Mouse (Mus musculus) common myeloid progenitor, adult 5-6 weeks (primary cell): ENCODE results near the gene Uba52. TPM values are rescaled to one million over a fixed set of nuclear protein-coding genes. Genes with fewer than 3 reads are reported as not detected.

Experiments
- ATAC-seq: replicated peaks from 2 replicates; pipeline ENCODE4 v1.8.0; 2016; ENCODE audit warnings: low read depth, mild to moderate bottlenecking, moderate TSS enrichment, inconsistent platforms; ENCODE audit not compliant: poor library complexity, severe bottlenecking
- total RNA-seq: library from RNA; stranded (forward); fragments of 200-1000, 187-1606 nt; gene quantifications from 2 replicates; pipeline ENCODE4 v1.2.3, GENCODE M21; 2017

The Uba52 gene
- total RNA-seq, 1 experiment from 2014 or later = 3,128 TPM

DNA sequence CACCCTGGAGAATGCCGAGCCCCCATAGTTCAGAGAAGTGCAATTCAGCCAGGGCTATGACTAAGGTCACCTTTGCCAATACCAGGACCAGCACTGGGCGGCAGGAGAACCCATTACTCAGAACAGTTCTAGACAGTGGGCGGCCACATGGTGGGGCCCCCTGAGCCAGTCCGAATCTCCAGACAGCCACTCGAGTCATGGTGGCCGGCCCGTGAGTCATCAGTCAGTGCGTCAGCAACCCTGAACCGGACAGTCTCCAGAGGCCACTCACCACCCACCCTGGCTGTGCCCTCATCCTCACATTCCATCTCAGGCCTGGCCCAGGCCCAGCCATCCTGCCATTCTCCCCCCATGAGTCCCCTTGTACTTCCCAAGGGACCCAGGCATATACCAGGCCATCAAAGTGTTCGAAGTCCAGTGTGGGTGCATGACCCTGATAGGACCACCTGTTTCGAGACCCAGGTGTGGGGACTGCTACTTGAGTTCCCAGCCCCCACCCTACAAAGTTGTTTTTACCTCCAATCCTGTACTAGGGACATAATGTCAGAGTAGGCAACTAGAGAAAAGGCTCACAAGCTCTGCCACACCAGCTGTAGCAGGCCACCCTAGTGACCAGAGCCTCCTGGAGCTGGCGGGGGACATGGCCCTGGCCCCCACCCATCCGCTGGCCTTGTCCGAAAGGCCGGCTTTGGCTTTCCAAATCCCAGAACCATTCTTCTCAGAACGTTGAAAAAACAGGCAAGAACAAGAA, 48.7 kb downstream of the Uba52 start:
- no peak for ATAC-seq

DNA sequence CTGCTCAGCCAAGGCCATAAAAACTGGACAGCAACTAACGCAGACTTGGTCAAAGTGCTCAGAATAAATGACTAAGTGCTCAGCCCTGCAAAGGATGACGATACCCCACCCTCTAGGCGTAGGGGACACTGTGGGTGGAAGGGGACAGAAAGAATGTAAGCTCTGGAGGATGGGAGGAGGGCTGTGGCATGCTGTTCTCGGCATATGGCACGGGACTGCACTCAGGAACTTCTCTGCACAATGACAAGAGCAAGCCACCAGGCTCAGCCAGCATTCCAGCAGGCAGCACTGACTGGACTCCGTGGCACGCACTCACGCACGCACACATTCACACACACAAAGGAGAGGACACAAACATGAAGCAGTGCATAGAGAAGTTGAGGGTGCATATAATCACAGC, 50.0 kb downstream of the Uba52 start:
- no peak for ATAC-seq

GRCm38 (mm10) chr8:70460199-70460598, 50.4 kb downstream of the Uba52 start:
- ATAC-seq = no peak

DNA sequence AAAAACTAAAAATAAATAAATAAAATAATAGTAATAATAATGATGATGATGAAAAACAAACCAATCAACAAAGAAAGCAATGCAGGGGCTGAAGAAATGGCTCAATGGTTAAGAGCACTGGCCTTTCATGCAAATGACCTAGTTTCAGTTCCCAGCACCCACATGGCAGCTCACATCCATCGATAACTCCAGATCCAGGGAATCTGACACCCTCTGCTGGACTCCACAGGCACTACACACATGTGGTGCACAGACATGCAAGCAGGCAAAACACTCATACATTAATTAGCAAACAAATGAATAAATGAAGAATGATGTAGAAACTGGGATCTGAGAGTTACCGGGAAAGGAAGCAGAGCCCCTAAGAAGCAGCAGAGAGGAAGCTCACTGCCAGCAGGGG, 51.0 kb downstream of the Uba52 start:
- no peak for ATAC-seq

- ATAC-seq = no peak
These were observed 52.1 kb downstream of the Uba52 start for GRCm38 (mm10) chr8:70458462-70458861.

Other genes with a start within 250 kb of the Uba52 start
- 11.8 and 12.0 TPM in 2 replicates for gene Homer3, start 228.0 kb downstream of the Uba52 start, total RNA-seq
- 162 and 168 TPM in 2 replicates for gene Ddx49, start 208.3 kb downstream of the Uba52 start, total RNA-seq
- gene Cope, start 208.3 kb downstream of the Uba52 start, total RNA-seq = 72.8 and 104 TPM in 2 replicates
- gene Cers1, start 195.0 kb downstream of the Uba52 start, total RNA-seq = not detected in 2 replicates
- not detected in 2 replicates for gene Gdf1, start 181.0 kb downstream of the Uba52 start, total RNA-seq
- 31.9 and 36.7 TPM in 2 replicates for gene Upf1, start 157.5 kb downstream of the Uba52 start, total RNA-seq
- gene Comp, start 137.2 kb downstream of the Uba52 start, total RNA-seq = 0.27 TPM in 1 of 2 replicates, not detected in the other
- gene Crtc1, start 71.2 kb downstream of the Uba52 start, total RNA-seq = 1.1 and 8.9 TPM in 2 replicates
- gene Klhl26, start 33.8 kb downstream of the Uba52 start, total RNA-seq = 5.9 and 10.6 TPM in 2 replicates
- gene Tmem59l, start 23.4 kb downstream of the Uba52 start, total RNA-seq = not detected in 2 replicates
- gene Crlf1, start 17.6 kb downstream of the Uba52 start, total RNA-seq = not detected in 2 replicates
- gene Rex1bd, start 4.0 kb downstream of the Uba52 start, total RNA-seq = 50.1 and 56.4 TPM in 2 replicates
- 95.9 and 128 TPM in 2 replicates for gene Fkbp8, start 16.9 kb upstream of the Uba52 start, total RNA-seq
- gene Kxd1, start 17.2 kb upstream of the Uba52 start, total RNA-seq = 70.8 and 71.1 TPM in 2 replicates
- gene Ell, start 28.7 kb upstream of the Uba52 start, total RNA-seq = 8.1 and 10.5 TPM in 2 replicates
- 35.0 and 43.9 TPM in 2 replicates for gene Isyna1, start 83.6 kb upstream of the Uba52 start, total RNA-seq
- gene Ssbp4, start 98.1 kb upstream of the Uba52 start, total RNA-seq = 43.8 and 58.4 TPM in 2 replicates
- 1.6 and 2.6 TPM in 2 replicates for gene Lrrc25, start 105.4 kb upstream of the Uba52 start, total RNA-seq
- gene Gdf15, start 121.7 kb upstream of the Uba52 start, total RNA-seq = 0.29 TPM in 1 of 2 replicates, not detected in the other
- gene Pgpep1, start 149.6 kb upstream of the Uba52 start, total RNA-seq = 3.2 and 3.6 TPM in 2 replicates
- 129 and 163 TPM in 2 replicates for gene Lsm4, start 162.4 kb upstream of the Uba52 start, total RNA-seq
- 54.4 and 58.2 TPM in 2 replicates for gene Jund, start 188.1 kb upstream of the Uba52 start, total RNA-seq
- 0.05 TPM in 1 of 2 replicates, not detected in the other for gene Iqcn, start 192.7 kb upstream of the Uba52 start, total RNA-seq
- not detected in 2 replicates for gene Gm3336, start 207.7 kb upstream of the Uba52 start, total RNA-seq
- gene Pde4c, start 212.9 kb upstream of the Uba52 start, total RNA-seq = 0.09 TPM in 1 of 2 replicates, not detected in the other
- gene Rab3a, start 243.9 kb upstream of the Uba52 start, total RNA-seq = 1.5 and 4.2 TPM in 2 replicates